Mouse (Mus musculus): ENCODE data around the gene Ces3a. TPM values are rescaled to one million over a fixed set of nuclear protein-coding genes. Genes with fewer than 3 reads are reported as not detected.
"Not testable (repeated sequence)": the region's sequence is repeated elsewhere in the genome, so short reads cannot be mapped to it uniquely, and the experiment has no call there.

The Ces3a gene
- polyA plus RNA-seq, 1 experiment from 2014 or later, result not detected

DNA sequence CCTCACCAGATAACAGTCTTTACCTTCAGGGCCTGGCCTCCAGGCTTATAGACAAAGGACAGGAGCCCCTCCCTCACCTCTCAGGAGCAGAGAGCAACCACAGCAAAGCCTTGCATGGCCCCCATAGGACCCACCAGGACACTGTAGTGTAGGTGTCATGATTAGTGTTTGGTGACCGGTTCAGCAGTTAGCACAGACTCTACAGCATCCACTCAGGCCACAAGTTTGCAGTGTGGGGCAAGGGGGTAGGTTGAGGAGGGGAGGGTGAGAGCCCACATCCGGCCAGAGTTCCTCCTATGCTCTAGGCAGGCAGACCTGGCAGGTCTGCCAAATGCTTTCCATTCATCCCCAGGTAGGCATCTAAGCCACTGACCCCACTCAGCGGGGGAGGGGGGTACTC lies 45.6 kb downstream of the Ces3a start:
- Histone ChIP-seq H3K9me3 (ENCODE audit: low read depth, low read length) (no peaks in the 10 kb centered on the region), H3K9ac (no peak overlapping the region), H3K27ac (ENCODE audit: low read depth) (no peak overlapping the region), H3K4me3 (ENCODE audit: low read depth, low read length) (no peak overlapping the region), H3K36me3 (ENCODE audit: insufficient read depth) (no peaks in the 10 kb centered on the region), H3K4me2 (no peak overlapping the region), H3K27me3 (ENCODE audit: insufficient read depth, low read length) (no peaks in the 10 kb centered on the region), H3K4me1 (ENCODE audit: insufficient read depth) (no peaks in the 10 kb centered on the region)
- 63% methylated on average over 3 of the region's 3 CpGs for WGBS
- ATAC-seq (ENCODE audit: insufficient read depth), result no peak
- no peak for DNase-seq
- TF ChIP-seq CTCF (IDR thresholded peaks at IDR 0.05; ENCODE audit: low read depth), result no peak

DNA sequence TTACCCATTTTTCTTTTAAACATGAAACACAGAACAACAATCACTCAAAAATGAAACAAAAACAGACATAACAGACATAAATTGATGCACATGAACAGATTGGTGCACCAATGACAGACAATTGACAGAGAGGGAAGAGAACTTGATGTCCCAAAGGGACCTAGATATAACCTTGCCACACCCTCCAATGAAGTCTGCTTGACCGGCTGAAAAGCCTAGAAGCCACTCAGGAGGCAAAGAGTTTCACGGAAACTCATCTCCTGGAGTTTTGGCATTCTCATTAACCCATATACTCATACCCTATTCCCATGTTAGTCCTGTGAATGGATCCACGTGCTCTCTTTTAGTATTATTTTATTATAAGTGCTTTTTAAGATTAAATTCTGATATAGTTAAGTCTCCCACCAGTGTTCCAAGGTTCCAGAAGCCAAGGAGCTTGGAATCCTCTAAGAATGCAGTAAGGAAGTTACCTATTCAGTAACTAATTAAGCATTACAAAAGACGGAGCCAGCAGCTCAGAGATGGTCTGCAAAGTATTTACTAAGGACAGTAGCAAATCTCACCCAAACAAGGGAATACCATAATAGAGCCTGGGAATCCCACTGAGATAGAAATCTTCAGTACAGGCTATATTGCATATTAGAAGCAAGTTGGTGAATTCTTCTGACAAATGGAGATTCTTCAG lies 53.8 kb downstream of the Ces3a start:
- H3K36me3 ChIP-seq (ENCODE audit: insufficient read depth); H3K4me3 ChIP-seq (ENCODE audit: low read depth, low read length); H3K27me3 ChIP-seq (ENCODE audit: insufficient read depth, low read length); ATAC-seq (ENCODE audit: insufficient read depth); H3K4me2 ChIP-seq; DNase-seq; H3K9ac ChIP-seq; H3K4me1 ChIP-seq (ENCODE audit: insufficient read depth); H3K9me3 ChIP-seq (ENCODE audit: low read depth, low read length); H3K27ac ChIP-seq (ENCODE audit: low read depth): not testable (repeated sequence)
- 72% methylated on average over 4 of the region's 4 CpGs for WGBS

DNA sequence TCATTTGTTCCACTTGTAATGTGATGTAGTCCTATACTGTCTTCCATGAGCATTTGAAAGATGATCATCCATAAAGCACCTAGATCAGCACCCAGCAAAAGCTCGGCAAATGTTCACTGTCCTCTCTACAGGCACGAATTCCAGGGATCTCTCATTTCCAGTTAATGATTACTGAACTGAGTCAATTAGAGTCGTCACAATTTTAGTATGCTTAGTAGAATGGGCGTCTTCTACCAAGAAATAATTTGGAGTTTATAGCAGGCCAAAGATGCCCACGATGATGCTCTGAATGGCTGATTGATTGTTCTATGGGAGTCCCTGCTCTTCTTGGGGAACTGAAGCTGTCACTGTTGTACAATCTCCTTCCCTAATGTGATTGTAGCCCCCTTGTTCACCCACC lies 55.3 kb downstream of the Ces3a start:
- not testable (repeated sequence) for H3K27me3 ChIP-seq (ENCODE audit: insufficient read depth, low read length); H3K36me3 ChIP-seq (ENCODE audit: insufficient read depth); H3K4me3 ChIP-seq (ENCODE audit: low read depth, low read length); H3K9me3 ChIP-seq (ENCODE audit: low read depth, low read length); H3K27ac ChIP-seq (ENCODE audit: low read depth); DNase-seq; H3K4me1 ChIP-seq (ENCODE audit: insufficient read depth); ATAC-seq (ENCODE audit: insufficient read depth); H3K9ac ChIP-seq; H3K4me2 ChIP-seq
- 73% methylated on average over 5 of the region's 5 CpGs for WGBS

DNA sequence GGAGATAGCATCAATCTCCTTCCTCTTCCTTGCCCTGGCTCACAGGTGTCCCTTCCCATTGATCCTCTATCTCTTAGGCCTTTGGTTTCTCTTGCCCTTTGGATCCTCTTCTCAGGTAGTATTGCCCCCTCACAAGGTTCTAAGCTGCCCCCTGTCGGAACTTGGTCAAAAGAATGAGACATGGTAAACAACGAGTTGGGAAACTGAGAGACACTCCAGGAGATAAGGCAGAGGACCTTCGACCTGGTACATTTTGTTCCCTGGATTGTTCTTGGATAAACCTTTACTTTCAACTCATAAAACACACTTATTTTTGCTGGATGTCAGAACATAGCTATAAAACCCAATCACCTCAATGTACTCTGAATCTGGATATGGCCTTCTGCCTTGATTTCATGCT lies 55.8 kb downstream of the Ces3a start:
- H3K4me1 ChIP-seq (ENCODE audit: insufficient read depth), result no peaks in the 10 kb centered on the region
- no peak for DNase-seq
- H3K9me3 ChIP-seq (ENCODE audit: low read depth, low read length), result no peaks in the 10 kb centered on the region
- 65% methylated on average over 3 of the region's 3 CpGs for WGBS
- no peaks in the 10 kb centered on the region for H3K27me3 ChIP-seq (ENCODE audit: insufficient read depth, low read length)
- no peak overlapping the region for H3K27ac ChIP-seq (ENCODE audit: low read depth)
- no peaks in the 10 kb centered on the region for H3K36me3 ChIP-seq (ENCODE audit: insufficient read depth)
- H3K4me3 ChIP-seq (ENCODE audit: low read depth, low read length), result no peak overlapping the region
- ATAC-seq (ENCODE audit: insufficient read depth), result no peak
- H3K4me2 ChIP-seq, result no peak overlapping the region
- TF ChIP-seq CTCF (IDR thresholded peaks at IDR 0.05; ENCODE audit: low read depth), result no peak
- no peak overlapping the region for H3K9ac ChIP-seq

Other genes starting within 250 kb of the Ces3a start
- gene Ces2b, start 217.0 kb upstream of the Ces3a start, polyA plus RNA-seq (2014; fragmentation: Nextera tagmentation; extraction: Ambion mirVana), result 0.58 and 0.84 TPM in 2 replicates
- gene Ces2c, start 201.5 kb upstream of the Ces3a start, polyA plus RNA-seq (2014; fragmentation: Nextera tagmentation; extraction: Ambion mirVana), result not detected in 2 replicates
- 0.12 and 0.14 TPM in 2 replicates for gene Ces2e, start 122.3 kb upstream of the Ces3a start, polyA plus RNA-seq (2014; fragmentation: Nextera tagmentation; extraction: Ambion mirVana)
- not detected in 2 replicates for gene Ces2f, start 101.2 kb upstream of the Ces3a start, polyA plus RNA-seq (2014; fragmentation: Nextera tagmentation; extraction: Ambion mirVana)
- 0.84 and 1.5 TPM in 2 replicates for gene Ces2g, start 86.9 kb upstream of the Ces3a start, polyA plus RNA-seq (2014; fragmentation: Nextera tagmentation; extraction: Ambion mirVana)
- not detected in 2 replicates for gene Ces2h, start 47.7 kb upstream of the Ces3a start, polyA plus RNA-seq (2014; fragmentation: Nextera tagmentation; extraction: Ambion mirVana)
- gene Ces3b, start 35.2 kb downstream of the Ces3a start, polyA plus RNA-seq (2014; fragmentation: Nextera tagmentation; extraction: Ambion mirVana), result not detected in 2 replicates
- gene Ces4a, start 83.2 kb downstream of the Ces3a start, polyA plus RNA-seq (2014; fragmentation: Nextera tagmentation; extraction: Ambion mirVana), result not detected in 2 replicates
- 81.4 and 85.2 TPM in 2 replicates for gene Cbfb, start 122.1 kb downstream of the Ces3a start, polyA plus RNA-seq (2014; fragmentation: Nextera tagmentation; extraction: Ambion mirVana)
- 35.4 and 36.1 TPM in 2 replicates for gene D230025D16Rik, start 176.5 kb downstream of the Ces3a start, polyA plus RNA-seq (2014; fragmentation: Nextera tagmentation; extraction: Ambion mirVana)
- 17.4 and 21.2 TPM in 2 replicates for gene B3gnt9, start 206.6 kb downstream of the Ces3a start, polyA plus RNA-seq (2014; fragmentation: Nextera tagmentation; extraction: Ambion mirVana)
- 24.3 and 26.1 TPM in 2 replicates for gene Tradd, start 216.0 kb downstream of the Ces3a start, polyA plus RNA-seq (2014; fragmentation: Nextera tagmentation; extraction: Ambion mirVana)
- 3.8 and 4.6 TPM in 2 replicates for gene Fbxl8, start 216.0 kb downstream of the Ces3a start, polyA plus RNA-seq (2014; fragmentation: Nextera tagmentation; extraction: Ambion mirVana)
- 0.33 and 0.34 TPM in 2 replicates for gene Hsf4, start 221.2 kb downstream of the Ces3a start, polyA plus RNA-seq (2014; fragmentation: Nextera tagmentation; extraction: Ambion mirVana)
- 0.61 and 1.1 TPM in 2 replicates for gene Nol3, start 227.5 kb downstream of the Ces3a start, polyA plus RNA-seq (2014; fragmentation: Nextera tagmentation; extraction: Ambion mirVana)
- gene 4931428F04Rik, start 241.3 kb downstream of the Ces3a start, polyA plus RNA-seq (2014; fragmentation: Nextera tagmentation; extraction: Ambion mirVana), result 9.0 and 9.5 TPM in 2 replicates
- gene Exoc3l, start 247.5 kb downstream of the Ces3a start, polyA plus RNA-seq (2014; fragmentation: Nextera tagmentation; extraction: Ambion mirVana), result 31.9 and 33.3 TPM in 2 replicates
- 102 and 112 TPM in 2 replicates for gene E2f4, start 249.1 kb downstream of the Ces3a start, polyA plus RNA-seq (2014; fragmentation: Nextera tagmentation; extraction: Ambion mirVana)